Mouse (Mus musculus) bone marrow macrophage, adult 2 months (primary cell): ENCODE measurements at regions not wholly inside any gene's neighbourhood (a gene's known extent, or its start where the extent isn't known, plus 50 kb on each side); places are given as distances from the start of the nearest gene placed in this dataset.

Experiments
- CTCF ChIP-seq: IDR thresholded peaks from 2 replicates; pipeline ENCODE4 v1.5.1; 2012; ENCODE audit warnings: low read depth, mild to moderate bottlenecking, low read length, moderate library complexity
- POLR2A ChIP-seq: IDR thresholded peaks from 2 replicates; pipeline ENCODE4 v1.6.1; 2012; ENCODE audit warnings: mild to moderate bottlenecking, low read depth, low read length, borderline replicate concordance

DNA sequence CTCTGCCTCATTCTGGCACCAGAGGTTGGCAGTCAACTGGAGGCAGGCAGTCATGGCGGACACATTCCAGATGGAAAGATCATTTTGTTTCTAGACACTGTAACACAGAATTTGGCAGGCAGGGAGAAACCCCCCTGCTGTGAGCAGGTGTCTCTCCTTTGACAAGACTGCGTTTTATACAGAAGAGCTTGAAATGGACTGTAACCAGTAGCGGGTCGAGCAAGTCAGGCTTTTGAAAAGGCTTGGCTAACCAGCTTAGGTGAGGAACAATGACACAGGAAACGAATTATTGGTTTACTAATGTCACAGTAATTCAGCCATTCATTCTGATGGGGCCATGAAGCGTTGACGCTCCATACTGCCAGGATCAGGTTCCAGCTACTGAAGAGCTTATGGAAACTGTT, 275.3 kb upstream of the Slc24a5 start:
- TF ChIP-seq CTCF = no peak
- TF ChIP-seq POLR2A = no peak
